In genomic region chr6:40635559-40635958, GRCm38 (mm10) we compare ENCODE assay signal across 40 mouse cellular contexts. TPM values are rescaled to one million over a fixed set of nuclear protein-coding genes. Genes with fewer than 3 reads are reported as not detected.
A peak's percentile ranks its signal among the peaks of the same experiment; 100 is the strongest.
DNase-seq lines count a peak whose midpoint lies in the region; ATAC-seq and TF ChIP-seq lines count a peak whose summit lies in the region.
"Had no signal": no experiment of that assay in that cellular context is flagged by ENCODE, and none has a peak within 500 bp of the region (broad histone marks: within the 10 kb centered on the region; RNA-seq: fewer than 3 reads in every experiment).

No protein-coding gene starts in this region.

- H3K4me2 ChIP-seq in liver, embryonic 11.5 days, result no peak overlapping the region
- H3K4me2 ChIP-seq in intestine, embryonic 15.5 days (replicated peaks), result peak overlapping the region; percentile 41
- H3K4me2 ChIP-seq in hindbrain, embryonic 11.5 days (replicated peaks; ENCODE audit: low read depth, low read length), result no peak overlapping the region
- H3K4me2 ChIP-seq: embryonic facial prominence, embryonic 15.5 days; forebrain, embryonic 13.5 days; heart, embryonic 15.5 days; hindbrain, embryonic 12.5 days; limb, embryonic 13.5 days; liver, embryonic 15.5 days; midbrain, embryonic 11.5 days had no signal

- peak overlapping the region; percentile 99 for H3K27ac ChIP-seq in liver, adult 2 months (replicated peaks; ENCODE audit: insufficient read depth, low read depth, low read length)
- no peak overlapping the region for H3K27ac ChIP-seq in liver, embryonic 11.5 days (ENCODE audit: low read depth, low read length)
- H3K27ac ChIP-seq in intestine, embryonic 15.5 days, result peak overlapping the region; percentile 78
- H3K27ac ChIP-seq in hindbrain, embryonic 11.5 days (ENCODE audit: low read depth, low read length), result no peak overlapping the region
- H3K27ac ChIP-seq: embryonic facial prominence, embryonic 10.5 days; embryonic facial prominence, embryonic 15.5 days; forebrain, embryonic 13.5 days; heart, embryonic 10.5 days; heart, embryonic 15.5 days; hindbrain, embryonic 12.5 days; layer of hippocampus, adult 2 months; limb, embryonic 13.5 days; liver, embryonic 15.5 days had no signal

- no peak for TF ChIP-seq POLR2A in liver, adult 2 months (IDR thresholded peaks at IDR 0.05; ENCODE audit: extremely low read depth, insufficient read depth, low read length)

- no peaks in the 10 kb centered on the region; the same call in 1 of the 2 replicates for H3K79me2 ChIP-seq in liver, adult 2 months (ENCODE audit: control insufficient read depth, insufficient read depth, low read length)

- H3K4me3 ChIP-seq in liver, adult 2 months (ENCODE audit: insufficient read depth, low read depth, low read length), result peak overlapping the region; percentile 71
- H3K4me3 ChIP-seq in liver, embryonic 11.5 days (ENCODE audit: low read depth, low read length), result no peak overlapping the region
- H3K4me3 ChIP-seq in intestine, embryonic 15.5 days (replicated peaks), result peak overlapping the region; percentile 30
- no peak overlapping the region for H3K4me3 ChIP-seq in hindbrain, embryonic 11.5 days (ENCODE audit: low read depth, low read length)
- H3K4me3 ChIP-seq: embryonic facial prominence, embryonic 10.5 days; embryonic facial prominence, embryonic 15.5 days; forebrain, embryonic 13.5 days; heart, embryonic 10.5 days; heart, embryonic 15.5 days; hindbrain, embryonic 12.5 days; layer of hippocampus, adult 2 months; limb, embryonic 13.5 days; liver, embryonic 15.5 days had no signal

- no peaks in the 10 kb centered on the region for H3K9me3 ChIP-seq in liver, embryonic 11.5 days (ENCODE audit: control insufficient read depth, low read length)
- H3K9me3 ChIP-seq in intestine, embryonic 15.5 days, result no peaks in the 10 kb centered on the region
- H3K9me3 ChIP-seq in hindbrain, embryonic 11.5 days (ENCODE audit: control insufficient read depth, low read length), result no peaks in the 10 kb centered on the region
- H3K9me3 ChIP-seq: embryonic facial prominence, embryonic 10.5 days; embryonic facial prominence, embryonic 15.5 days; forebrain, embryonic 13.5 days; G1E; heart, embryonic 10.5 days; heart, embryonic 15.5 days; hindbrain, embryonic 12.5 days; limb, embryonic 13.5 days; liver, embryonic 15.5 days had no signal

- no peaks in the 10 kb centered on the region for H3K27me3 ChIP-seq in liver, adult 2 months (ENCODE audit: control insufficient read depth, insufficient read depth, low read length)
- H3K27me3 ChIP-seq in liver, embryonic 11.5 days (replicated peaks; ENCODE audit: control insufficient read depth, insufficient read depth, low read length), result no peaks in the 10 kb centered on the region
- H3K27me3 ChIP-seq in intestine, embryonic 15.5 days (replicated peaks), result no peaks in the 10 kb centered on the region
- no peaks in the 10 kb centered on the region for H3K27me3 ChIP-seq in hindbrain, embryonic 11.5 days (ENCODE audit: control insufficient read depth, insufficient read depth, low read length)
- H3K27me3 ChIP-seq: embryonic facial prominence, embryonic 15.5 days; forebrain, embryonic 13.5 days; heart, embryonic 15.5 days; hindbrain, embryonic 12.5 days; limb, embryonic 13.5 days; liver, embryonic 15.5 days had no signal

- peak; percentile 59 for DNase-seq in kidney, adult 11 months
- DNase-seq in kidney, postnatal 4 days, result no peak
- peak; percentile 94 for DNase-seq in liver, adult 2 months (ENCODE audit: extremely low read depth, low read depth, low spot score)
- no peak for DNase-seq in liver, embryonic 11.5 days (ENCODE audit: low spot score)
- DNase-seq in kidney, postnatal 36 days, result peak; percentile 41 to 56
- no peak for DNase-seq in thymus, postnatal 10 days (ENCODE audit: low spot score in 2 of 2)
- no peak for DNase-seq in hindbrain, embryonic 11.5 days (ENCODE audit: low spot score)
- DNase-seq: adrenal gland, postnatal 10 days; cerebellum, adult 8-10 months; cerebellum, postnatal 25 days; gastrocnemius, postnatal 10 days; lung, postnatal 36 days; right cerebral cortex, postnatal 25 days; spleen, adult 18-20 months had no signal

- no peak for ATAC-seq in liver, embryonic 11.5 days (replicated peaks; ENCODE audit: low FRiP score)
- ATAC-seq in intestine, embryonic 15.5 days, result peak; percentile 90
- ATAC-seq in hindbrain, embryonic 11.5 days (ENCODE audit: low FRiP score), result no peak
- ATAC-seq: forebrain, embryonic 13.5 days; midbrain, embryonic 16.5 days; Patski had no signal

- H3K4me1 ChIP-seq in liver, adult 2 months (ENCODE audit: control insufficient read depth, insufficient read depth, low read length), result peaks cover 2% of the 10 kb centered on the region; the same call in 1 of the 2 replicates
- no peaks in the 10 kb centered on the region for H3K4me1 ChIP-seq in liver, embryonic 11.5 days (replicated peaks; ENCODE audit: control insufficient read depth, insufficient read depth, low read length)
- no peaks in the 10 kb centered on the region for H3K4me1 ChIP-seq in intestine, embryonic 15.5 days (replicated peaks)
- no peaks in the 10 kb centered on the region for H3K4me1 ChIP-seq in hindbrain, embryonic 11.5 days (replicated peaks; ENCODE audit: control insufficient read depth, insufficient read depth, low read length)
- H3K4me1 ChIP-seq: embryonic facial prominence, embryonic 10.5 days; embryonic facial prominence, embryonic 15.5 days; heart, embryonic 10.5 days; heart, embryonic 15.5 days; hindbrain, embryonic 12.5 days; limb, embryonic 13.5 days; liver, embryonic 15.5 days had no signal

- 24% methylated on average over 6 of the region's 6 CpGs for WGBS in liver, adult 2 months
- 73% methylated on average over 6 of the region's 6 CpGs for WGBS in liver, embryonic 11.5 days
- WGBS in intestine, embryonic 15.5 days, result 55% methylated on average over 6 of the region's 6 CpGs
- WGBS in hindbrain, embryonic 11.5 days, result 81% methylated on average over 6 of the region's 6 CpGs

- no peak for TF ChIP-seq CTCF in liver, adult 2 months (IDR thresholded peaks at IDR 0.05; ENCODE audit: low read depth, low read length)

- no peaks in the 10 kb centered on the region for H3K36me3 ChIP-seq in liver, adult 2 months (ENCODE audit: control insufficient read depth, insufficient read depth, low read length)
- no peaks in the 10 kb centered on the region for H3K36me3 ChIP-seq in liver, embryonic 11.5 days (ENCODE audit: control insufficient read depth, insufficient read depth, low read length)
- H3K36me3 ChIP-seq in intestine, embryonic 15.5 days, result no peaks in the 10 kb centered on the region
- H3K36me3 ChIP-seq in hindbrain, embryonic 11.5 days (ENCODE audit: control insufficient read depth, insufficient read depth, low read length), result no peaks in the 10 kb centered on the region
- H3K36me3 ChIP-seq: embryonic facial prominence, embryonic 10.5 days; embryonic facial prominence, embryonic 15.5 days; G1E; heart, embryonic 10.5 days; heart, embryonic 15.5 days; hindbrain, embryonic 12.5 days; limb, embryonic 13.5 days; liver, embryonic 15.5 days had no signal

- peak overlapping the region; percentile 94 for H3K9ac ChIP-seq in liver, adult 2 months (ENCODE audit: low read depth, low read length)
- H3K9ac ChIP-seq in liver, embryonic 11.5 days (ENCODE audit: low read depth, low read length), result no peak overlapping the region
- H3K9ac ChIP-seq in intestine, embryonic 15.5 days, result 0 out of 2 replicates have a peak overlapping the region, but pooled peaks have one; percentile 13
- no peak overlapping the region for H3K9ac ChIP-seq in hindbrain, embryonic 11.5 days (ENCODE audit: low read depth, low read length)
- H3K9ac ChIP-seq: embryonic facial prominence, embryonic 15.5 days; forebrain, embryonic 13.5 days; heart, embryonic 15.5 days; hindbrain, embryonic 12.5 days; limb, embryonic 13.5 days; liver, embryonic 15.5 days had no signal

RNA-seq across cellular contexts. Expression of gene Mgam, which starts 6.9 kb away (rescaled TPM):
- 118 and 122 TPM in 2 replicates for total RNA-seq in liver, adult 2 months (2014; rRNA removed)
- 32.7 and 36.3 TPM in 2 replicates for polyA plus RNA-seq in liver, adult 2 months (2012; rRNA removed)
- polyA plus RNA-seq in liver, embryonic 11.5 days (2014; fragmentation: Nextera tagmentation; extraction: Ambion mirVana), result 0.12 and 0.65 TPM in 2 replicates
- 33.7 and 37.0 TPM in 2 replicates for polyA plus RNA-seq in intestine, embryonic 15.5 days (2015; fragmentation: Nextera tagmentation; extraction: Ambion mirVana)
- polyA plus RNA-seq in hindbrain, embryonic 11.5 days (2014; fragmentation: Nextera tagmentation; extraction: Ambion mirVana), result not detected in 2 replicates
- total RNA-seq: layer of hippocampus, adult 2 months; layer of hippocampus, postnatal 25 days; left cerebral cortex, postnatal 36 days had no signal
- polyA plus RNA-seq: G1E; hindbrain, embryonic 12.5 days; midbrain, embryonic 11.5 days; midbrain, embryonic 16.5 days; Patski had no signal

RNA-seq across cellular contexts. Expression of gene Tas2r138, which starts 22.4 kb away (rescaled TPM):
- total RNA-seq in liver, adult 2 months (2014; rRNA removed), result 0.13 TPM in 1 of 2 replicates, not detected in the other
- polyA plus RNA-seq in liver, adult 2 months (2012; rRNA removed), result 0.15 TPM in 1 of 2 replicates, not detected in the other
- polyA plus RNA-seq in liver, embryonic 11.5 days (2014; fragmentation: Nextera tagmentation; extraction: Ambion mirVana), result not detected in 2 replicates
- polyA plus RNA-seq in intestine, embryonic 15.5 days (2015; fragmentation: Nextera tagmentation; extraction: Ambion mirVana), result 0.16 TPM in 1 of 2 replicates, not detected in the other
- polyA plus RNA-seq in hindbrain, embryonic 11.5 days (2014; fragmentation: Nextera tagmentation; extraction: Ambion mirVana), result not detected in 2 replicates
- total RNA-seq: adrenal gland, postnatal 10 days; G1E; gastrocnemius, postnatal 10 days; heart, postnatal 25 days; layer of hippocampus, adult 2 months; layer of hippocampus, postnatal 25 days; left cerebral cortex, adult 8-10 months; left cerebral cortex, postnatal 36 days; megakaryocyte, adult 5-6 weeks; neutrophil, adult 5-6 weeks had no signal
- polyA plus RNA-seq: embryonic facial prominence, embryonic 10.5 days; embryonic facial prominence, embryonic 15.5 days; forebrain, embryonic 13.5 days; G1E; gonadal fat pad, adult 2 months; heart, embryonic 10.5 days; heart, embryonic 15.5 days; hindbrain, embryonic 12.5 days; limb, embryonic 13.5 days; liver, embryonic 15.5 days; lung, embryonic 16.5 days; midbrain, embryonic 11.5 days; midbrain, embryonic 16.5 days; neural tube, embryonic 11.5 days; Patski; stomach, embryonic 16.5 days; thymus, postnatal 0 days; urinary bladder, adult 2 months had no signal

RNA-seq across cellular contexts. Expression of gene Clec5a, which starts 49.9 kb away (rescaled TPM):
- total RNA-seq in liver, adult 2 months (2014; rRNA removed), result 0.13 and 0.46 TPM in 2 replicates
- not detected in 2 replicates for polyA plus RNA-seq in liver, adult 2 months (2012; rRNA removed)
- 2.5 and 3.4 TPM in 2 replicates for polyA plus RNA-seq in liver, embryonic 11.5 days (2014; fragmentation: Nextera tagmentation; extraction: Ambion mirVana)
- 0.91 and 1.0 TPM in 2 replicates for polyA plus RNA-seq in intestine, embryonic 15.5 days (2015; fragmentation: Nextera tagmentation; extraction: Ambion mirVana)
- polyA plus RNA-seq in hindbrain, embryonic 11.5 days (2014; fragmentation: Nextera tagmentation; extraction: Ambion mirVana), result 0.25 and 1.2 TPM in 2 replicates
- polyA plus RNA-seq: G1E, Patski had no signal

Comparison
In these comparisons a context has a peak if more than half of its experiments do, and no peak if none do; other contexts are left out.
1. DNase-seq: peak in kidney, adult 11 months (single experiment), liver, adult 2 months (single experiment) and kidney, postnatal 36 days (2 of 2); none in kidney, postnatal 4 days (0 of 2), liver, embryonic 11.5 days (single experiment), thymus, postnatal 10 days (0 of 2) and hindbrain, embryonic 11.5 days (single experiment).
2. H3K27ac ChIP-seq: peak in liver, adult 2 months (single experiment) and intestine, embryonic 15.5 days (single experiment); none in liver, embryonic 11.5 days (single experiment) and hindbrain, embryonic 11.5 days (single experiment).
3. H3K4me3 ChIP-seq: peak in liver, adult 2 months (single experiment) and intestine, embryonic 15.5 days (single experiment); none in liver, embryonic 11.5 days (single experiment) and hindbrain, embryonic 11.5 days (single experiment).
4. H3K9ac ChIP-seq: peak in liver, adult 2 months (single experiment) and intestine, embryonic 15.5 days (single experiment); none in liver, embryonic 11.5 days (single experiment) and hindbrain, embryonic 11.5 days (single experiment).
5. RNA of gene Mgam, which starts 6.9 kb away (polyA plus RNA-seq): 33.7 to 37.0 TPM in intestine, embryonic 15.5 days and 32.7 to 36.3 TPM in liver, adult 2 months; 0.12 to 0.65 TPM in liver, embryonic 11.5 days and not detected in hindbrain, embryonic 11.5 days; every median in the first group is over 10 times any median in the second.